Mouse (Mus musculus) lung, postnatal 0 days (tissue): ENCODE measurements around the gene Krt79.

Experiments used
- CTCF ChIP-seq: IDR thresholded peaks from 2 replicates; pipeline ENCODE4 v1.5.1; 2016; ENCODE audit warnings: antibody characterized with exemption, mild to moderate bottlenecking
- EP300 ChIP-seq: IDR thresholded peaks from 2 replicates; pipeline ENCODE4 v1.6.1; 2016; ENCODE audit warnings: antibody characterized with exemption, mild to moderate bottlenecking, control low read depth

GRCm38 (mm10) chr15:101929087-101929486, 11.0 kb downstream of the Krt79 start:
- TF ChIP-seq CTCF, result no peak
- no peak for TF ChIP-seq EP300
